Mouse (Mus musculus) right cerebral cortex, postnatal 25 days (tissue): Measurements from ENCODE around the gene Etl4.

Source experiments
- DNase-seq: peaks from one replicate; pipeline ENCODE4 v3.0.0; 2022

The Etl4 gene

GRCm38 (mm10) chr2:20583032-20583431, 673.5 kb downstream of the Etl4 start:
- DNase-seq: no peak

DNA sequence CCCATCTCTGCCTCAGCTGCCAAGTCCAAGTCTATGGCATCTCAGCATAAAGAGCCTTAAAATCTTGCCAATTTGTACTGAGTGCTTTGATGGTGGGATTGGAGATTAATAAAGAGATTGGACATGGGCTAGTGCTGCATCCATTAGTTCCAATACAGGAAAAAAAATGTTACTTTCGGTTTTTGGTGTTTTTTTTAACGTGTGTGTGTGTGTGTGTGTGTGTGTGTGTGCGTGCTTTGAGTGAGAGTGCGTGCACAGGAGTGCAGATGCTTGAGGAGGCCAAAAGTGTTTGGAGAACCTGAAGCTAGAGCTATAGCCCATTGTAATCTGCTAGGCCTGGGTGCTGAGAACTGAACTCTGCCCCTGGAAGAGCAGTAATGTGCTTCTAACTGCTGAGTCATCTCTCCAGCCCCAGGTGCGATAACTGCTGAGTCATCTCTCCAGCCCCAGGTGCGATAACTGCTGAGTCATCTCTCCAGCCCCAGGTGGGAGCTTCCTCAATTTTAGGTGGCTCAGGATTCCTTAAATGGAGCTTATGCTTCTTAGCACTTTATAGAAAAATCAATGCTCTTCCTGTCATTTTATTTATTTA, 674.1 kb downstream of the Etl4 start:
- DNase-seq: no peak

DNA sequence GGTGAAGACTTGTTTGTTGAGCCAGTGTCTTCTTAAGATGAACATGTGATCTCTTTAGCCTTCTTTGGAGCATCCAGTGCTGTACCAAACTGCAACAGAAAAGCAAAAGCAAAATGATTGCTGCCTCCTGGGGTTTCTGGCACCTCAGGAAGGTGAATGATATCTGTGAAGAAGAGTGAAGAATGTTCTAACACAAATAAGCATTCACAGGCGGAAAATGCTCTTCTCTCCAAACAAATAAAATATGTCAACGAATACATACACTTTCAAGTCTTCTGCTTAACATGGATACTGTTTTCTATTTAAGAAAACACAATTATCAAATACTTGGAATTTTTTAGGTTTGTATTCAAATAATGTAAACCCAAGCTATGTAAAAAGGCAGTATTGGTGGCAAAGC, 678.3 kb downstream of the Etl4 start:
- no peak for DNase-seq

DNA sequence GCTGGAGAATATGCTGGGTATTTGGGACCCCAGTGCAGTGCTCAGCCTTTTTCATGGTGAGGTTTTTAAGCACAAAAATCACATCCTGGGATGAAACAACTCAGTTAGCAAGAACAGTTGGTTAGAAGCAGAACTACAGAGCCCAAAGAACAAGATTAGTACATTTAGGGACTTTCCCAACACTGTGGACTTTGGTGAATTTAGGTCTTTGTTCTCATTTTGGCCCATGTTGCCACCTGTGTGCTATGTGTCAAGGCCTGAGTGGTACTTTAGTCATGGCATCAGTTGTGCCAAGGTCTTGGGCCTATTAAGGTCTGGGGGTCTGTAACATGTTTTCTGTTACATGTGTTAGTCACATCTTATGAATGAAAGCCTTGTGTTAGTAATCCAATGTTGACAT, 679.1 kb downstream of the Etl4 start:
- no peak for DNase-seq

GRCm38 (mm10) chr2:20594129-20594528, 684.5 kb downstream of the Etl4 start:
- DNase-seq: no peak

DNA sequence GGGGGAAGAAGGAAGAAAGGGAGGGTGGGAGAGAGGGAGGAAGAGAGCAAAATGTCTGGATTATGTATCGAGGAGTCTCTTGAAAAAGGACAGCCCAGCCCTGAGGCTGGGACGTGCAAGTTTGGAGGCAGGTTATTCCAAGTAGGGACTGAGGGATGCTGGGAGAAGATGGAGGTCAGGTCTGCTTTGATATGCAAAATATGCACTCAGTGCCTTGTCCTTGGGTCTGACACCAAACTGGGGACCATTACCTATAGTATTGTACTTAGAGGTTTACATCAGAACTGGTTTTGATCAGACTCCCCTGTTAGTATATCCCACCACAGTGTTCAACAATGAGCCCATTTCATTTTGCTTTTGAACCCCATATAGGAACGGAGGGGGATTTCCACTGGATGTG, 685.4 kb downstream of the Etl4 start:
- no peak for DNase-seq

DNA sequence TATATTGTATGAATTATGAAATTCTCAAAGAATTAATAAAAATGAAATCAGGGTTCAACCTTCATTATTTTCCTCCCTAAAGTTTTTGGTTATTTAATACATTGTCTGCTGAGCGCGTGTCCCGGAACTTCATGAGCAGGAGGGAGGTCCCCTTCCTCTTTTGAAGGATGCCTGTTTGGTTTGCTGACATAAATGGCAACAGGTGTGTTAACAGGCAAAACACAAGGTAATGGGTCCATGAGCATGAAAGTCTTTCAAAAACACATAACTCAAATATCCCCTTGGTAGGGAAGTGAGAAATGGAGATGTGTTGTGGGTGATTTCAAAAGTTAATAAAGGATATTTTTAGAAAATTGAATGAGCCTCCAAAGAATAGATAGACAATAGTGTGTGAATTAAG, 687.0 kb downstream of the Etl4 start:
- no peak for DNase-seq

GRCm38 (mm10) chr2:20597193-20597592, 687.6 kb downstream of the Etl4 start:
- no peak for DNase-seq

- DNase-seq: no peak
These were observed 693.1 kb downstream of the Etl4 start for GRCm38 (mm10) chr2:20602656-20603055.

DNA sequence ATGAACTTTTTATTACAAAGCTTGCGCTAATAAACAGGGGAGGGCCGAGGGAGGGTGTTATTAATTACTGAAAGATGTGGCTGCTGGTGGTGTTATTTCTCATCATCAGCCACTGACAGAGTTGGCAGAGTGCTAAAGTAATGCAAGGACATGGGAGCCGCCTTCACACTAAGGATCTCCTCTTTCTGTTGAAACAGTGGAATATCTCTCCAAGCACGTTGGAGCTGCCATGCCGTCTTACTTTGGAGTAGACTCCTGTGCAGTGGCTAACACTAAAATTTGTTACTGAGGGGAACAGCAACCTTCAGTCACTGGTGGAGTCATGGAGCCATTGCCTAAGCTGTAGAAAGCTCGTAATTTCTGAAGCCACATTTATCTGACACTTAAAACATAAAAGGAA, 694.0 kb downstream of the Etl4 start:
- no peak for DNase-seq

DNA sequence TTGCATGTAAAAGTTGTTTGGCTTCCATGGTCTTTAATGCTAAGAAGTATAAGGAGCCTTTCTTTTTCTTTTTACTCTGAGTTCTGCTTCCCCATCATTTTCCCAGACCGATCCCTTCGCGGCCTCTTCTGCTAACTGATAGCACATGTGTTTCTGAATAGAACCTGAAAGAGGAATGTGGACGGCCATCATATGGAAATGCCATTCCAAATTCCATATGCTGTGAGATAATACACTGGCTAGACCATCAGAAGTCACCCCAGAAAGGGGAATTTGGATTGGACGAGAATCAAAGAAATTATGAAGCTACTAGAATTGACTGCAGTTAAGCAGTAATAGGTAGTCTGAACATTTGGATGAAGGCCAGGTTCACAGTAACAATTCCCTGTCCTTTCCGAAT, 694.4 kb downstream of the Etl4 start:
- DNase-seq: no peak

DNA sequence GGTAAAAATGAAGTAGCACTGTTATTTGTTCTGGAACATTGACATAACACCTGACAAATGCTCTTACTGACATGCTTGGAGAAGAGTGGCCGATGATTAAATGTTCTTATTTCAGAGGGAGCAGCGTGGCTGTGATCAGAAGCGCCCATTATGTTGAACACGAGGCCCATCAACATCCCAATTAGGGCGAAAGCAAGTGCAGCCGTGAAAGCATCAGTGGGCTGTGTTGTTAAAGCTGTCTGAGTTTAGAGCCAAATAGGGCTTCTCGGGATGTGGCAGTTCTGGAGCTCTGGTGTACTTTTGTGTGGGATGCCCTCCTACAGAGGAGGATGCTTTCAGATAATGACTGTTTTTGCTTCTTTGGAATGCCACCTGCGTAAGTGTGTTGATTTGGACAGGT, 699.6 kb downstream of the Etl4 start:
- DNase-seq: peak; percentile 12

GRCm38 (mm10) chr2:20615948-20616347, 706.4 kb downstream of the Etl4 start:
- DNase-seq: no peak

DNA sequence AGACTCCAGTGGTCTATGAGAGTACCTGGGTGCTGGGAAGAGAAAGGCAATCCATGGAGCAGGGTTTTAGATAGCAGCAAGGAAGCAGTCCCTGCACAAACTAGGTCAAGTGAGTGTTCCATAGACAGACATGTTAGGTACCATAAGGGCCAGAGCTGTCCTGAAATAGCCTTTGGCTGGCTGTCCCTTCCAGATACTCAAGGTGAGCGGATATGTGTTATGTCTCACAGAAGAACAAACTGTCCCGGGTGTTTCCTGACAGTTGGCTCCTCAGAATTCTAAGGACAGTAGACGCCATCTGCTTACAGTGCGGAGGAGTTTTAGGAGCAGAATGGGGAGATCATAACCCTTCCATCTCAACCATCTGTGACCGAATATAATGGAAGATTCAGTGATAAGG, 708.8 kb downstream of the Etl4 start:
- no peak for DNase-seq

GRCm38 (mm10) chr2:20619881-20620280, 710.3 kb downstream of the Etl4 start:
- DNase-seq: no peak

DNA sequence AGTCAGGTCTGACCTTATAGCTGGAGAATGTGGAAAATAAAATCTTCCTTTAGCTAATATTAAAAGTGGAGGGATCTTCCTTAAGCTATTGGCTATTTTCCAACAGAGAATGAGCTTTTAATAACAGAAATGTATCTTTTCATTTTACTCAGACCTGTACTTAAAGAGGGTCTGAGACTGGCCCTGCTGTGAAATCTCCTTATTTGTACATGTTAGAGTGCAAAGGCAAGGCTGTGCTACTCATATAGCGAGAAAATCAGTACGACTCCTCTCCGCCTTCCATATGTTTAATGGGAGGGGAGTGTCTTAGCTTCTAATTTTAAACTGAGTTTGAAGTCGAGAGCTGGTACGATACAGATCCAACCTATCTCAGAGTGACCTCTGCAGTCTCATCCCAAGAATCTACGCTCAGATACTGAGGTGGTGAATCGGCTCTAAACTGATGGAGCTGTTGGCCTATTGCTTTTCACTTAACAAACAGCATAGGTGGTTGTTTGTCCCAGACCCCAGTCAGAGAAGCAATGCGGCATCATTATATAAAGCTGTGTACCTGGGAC, 719.7 kb downstream of the Etl4 start:
- no peak for DNase-seq

- no peak for DNase-seq
These were observed 729.0 kb downstream of the Etl4 start for GRCm38 (mm10) chr2:20638604-20639003.

- DNase-seq: no peak
These were observed 730.1 kb downstream of the Etl4 start for GRCm38 (mm10) chr2:20639721-20640120.

DNA sequence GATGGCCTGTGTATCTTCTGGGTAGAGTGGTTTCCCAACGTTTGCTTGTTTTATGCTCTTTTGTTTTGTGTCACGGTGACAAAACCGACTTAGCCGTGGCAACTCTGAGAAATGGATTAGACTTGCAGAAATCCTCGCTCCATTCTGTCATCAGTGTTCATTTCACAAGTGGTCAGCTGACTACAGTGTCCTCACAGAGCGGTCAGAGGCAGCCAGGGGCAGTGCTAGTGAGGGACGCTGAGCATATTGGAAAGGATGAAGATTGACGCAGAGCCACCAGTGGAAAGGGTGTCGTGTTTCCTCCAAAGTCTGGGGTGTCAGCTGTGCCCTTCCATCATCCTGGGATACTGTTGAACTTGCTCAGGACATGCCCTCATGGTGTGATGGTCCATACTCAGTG, 733.2 kb downstream of the Etl4 start:
- no peak for DNase-seq

DNA sequence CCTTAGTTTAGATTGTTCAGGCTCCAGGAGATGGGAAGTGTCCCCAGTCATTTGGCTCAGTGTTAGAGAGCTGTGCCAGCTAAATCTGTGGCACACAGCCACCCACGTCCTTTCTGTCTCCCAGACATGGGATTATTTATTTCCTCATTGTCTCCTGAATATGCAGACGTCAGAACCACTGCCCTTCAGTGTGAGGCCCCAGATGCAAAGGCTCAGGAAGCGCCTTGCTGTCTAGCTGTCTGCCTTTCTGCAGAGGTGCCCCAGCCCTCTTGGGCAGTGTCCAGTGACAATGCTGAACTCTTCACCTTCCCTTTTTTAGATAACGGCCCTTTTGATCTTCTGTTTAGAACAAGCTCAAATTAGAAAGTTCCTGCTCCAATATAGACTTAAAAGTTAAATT, 740.2 kb downstream of the Etl4 start:
- peak; percentile 32 for DNase-seq

GRCm38 (mm10) chr2:20653116-20653515, 743.5 kb downstream of the Etl4 start:
- DNase-seq: no peak

- no peak for DNase-seq
These were observed 744.5 kb downstream of the Etl4 start for GRCm38 (mm10) chr2:20654058-20654457.

- DNase-seq: no peak
These were observed 745.2 kb downstream of the Etl4 start for GRCm38 (mm10) chr2:20654598-20655340.

GRCm38 (mm10) chr2:20655341-20655612, 745.7 kb downstream of the Etl4 start:
- no peak for DNase-seq

DNA sequence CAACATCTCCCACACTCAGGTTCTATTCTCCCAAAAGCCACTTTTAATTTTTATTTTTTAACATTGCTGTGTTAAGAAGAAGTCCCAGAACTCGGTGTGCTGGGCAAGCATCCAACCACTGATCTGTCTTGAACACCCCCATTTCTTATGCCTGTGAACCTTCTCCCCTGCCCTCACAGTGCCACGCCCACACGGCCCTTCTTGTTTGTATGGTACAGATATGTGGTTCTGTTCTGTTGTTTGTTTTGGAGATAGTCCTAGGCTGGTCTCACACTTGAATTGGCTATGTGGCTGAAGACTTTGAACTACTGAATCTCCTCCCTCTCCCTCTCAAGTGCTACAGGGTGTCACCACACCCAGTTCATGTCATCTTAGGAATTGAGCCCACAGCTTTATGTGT, 748.3 kb downstream of the Etl4 start:
- DNase-seq: no peak
